Mouse (Mus musculus): ENCODE measurements at regions not wholly inside any gene's neighbourhood (a gene's known extent, or its start where the extent isn't known, plus 50 kb on each side); places are given as distances from the start of the nearest gene placed in this dataset.

GRCm38 (mm10) chr3:58115511-58115910 is 267.6 kb upstream of the Pfn2 start:
- no peaks in the 10 kb centered on the region for H3K27me3 ChIP-seq (ENCODE audit: control insufficient read depth in 1 of 2, insufficient read depth in 2 of 2, low read length in 2 of 2)
- H3K27ac ChIP-seq (ENCODE audit: control insufficient read depth, low read depth, low read length), result no peak overlapping the region
- TF ChIP-seq NRF1 (IDR thresholded peaks at IDR 0.05; ENCODE audit: insufficient read depth, low read depth, low read length, poor library complexity, severe bottlenecking) (no peak), POLR2A (IDR thresholded peaks at IDR 0.05; ENCODE audit: control insufficient read depth in 1 of 2, insufficient read depth in 1 of 2, low read depth in 1 of 2, low read length in 2 of 2, poor library complexity in 1 of 2) (no peak), CTCF (IDR thresholded peaks at IDR 0.05 in 2 of 3, conservative IDR thresholded peaks at IDR 0.05 in 1 of 3; ENCODE audit: control insufficient read depth in 1 of 3, insufficient read depth in 1 of 3, low read depth in 2 of 3, low read length in 3 of 3, poor library complexity in 1 of 3, severe bottlenecking in 1 of 3) (no peak), ZNF384 (IDR thresholded peaks at IDR 0.05; ENCODE audit: low read depth, low read length) (no peak), POLR2AphosphoS5 (IDR thresholded peaks at IDR 0.05; ENCODE audit: borderline replicate concordance, low read depth, low read length) (no peak), ZC3H11A (IDR thresholded peaks at IDR 0.05; ENCODE audit: low read depth, low read length) (no peak), MAX (IDR thresholded peaks at IDR 0.05; ENCODE audit: low read length) (no peak), MYC (IDR thresholded peaks at IDR 0.05; ENCODE audit: low read depth, low read length) (no peak), USF1 (IDR thresholded peaks at IDR 0.05; ENCODE audit: low read depth, low read length) (no peak), MAZ (IDR thresholded peaks at IDR 0.05; ENCODE audit: low read depth, low read length) (no peak), MAFK (IDR thresholded peaks at IDR 0.05; ENCODE audit: borderline replicate concordance, low read depth, low read length) (no peak), CHD1 (IDR thresholded peaks at IDR 0.05; ENCODE audit: low read depth, low read length) (no peak), TCF12 (IDR thresholded peaks at IDR 0.05; ENCODE audit: low read depth, low read length) (no peak), ELF1 (IDR thresholded peaks at IDR 0.05; ENCODE audit: low read depth, low read length) (no peak), TBP (IDR thresholded peaks at IDR 0.05; ENCODE audit: low read depth, low read length) (no peak), POLR2AphosphoS2 (IDR thresholded peaks at IDR 0.05; ENCODE audit: low read length) (no peak), SIN3A (IDR thresholded peaks at IDR 0.05; ENCODE audit: low read length) (no peak), ETS1 (IDR thresholded peaks at IDR 0.05; ENCODE audit: low read depth, low read length) (no peak), MYB (IDR thresholded peaks at IDR 0.05; ENCODE audit: low read depth, low read length) (no peak)
- no peak overlapping the region for H3K4me3 ChIP-seq (ENCODE audit: control insufficient read depth in 1 of 2, insufficient read depth in 1 of 2, low read depth in 2 of 2, low read length in 2 of 2)
- no peaks in the 10 kb centered on the region for H3K79me2 ChIP-seq (ENCODE audit: control insufficient read depth, insufficient read depth, low read length, poor library complexity)
- no peak overlapping the region for H3K9ac ChIP-seq (ENCODE audit: control insufficient read depth, low read depth, low read length, poor library complexity, severe bottlenecking)
- DNase-seq (ENCODE audit: low read depth, low spot score), result no peak
- no peaks in the 10 kb centered on the region for H3K9me3 ChIP-seq (replicated peaks; ENCODE audit: insufficient read depth, low read length)
- no peaks in the 10 kb centered on the region for H3K36me3 ChIP-seq (ENCODE audit: control insufficient read depth in 1 of 2, insufficient read depth in 2 of 2, low read length in 2 of 2)
- H3K4me1 ChIP-seq (ENCODE audit: control insufficient read depth in 1 of 2, insufficient read depth in 2 of 2, low read length in 2 of 2), result no peaks in the 10 kb centered on the region

DNA sequence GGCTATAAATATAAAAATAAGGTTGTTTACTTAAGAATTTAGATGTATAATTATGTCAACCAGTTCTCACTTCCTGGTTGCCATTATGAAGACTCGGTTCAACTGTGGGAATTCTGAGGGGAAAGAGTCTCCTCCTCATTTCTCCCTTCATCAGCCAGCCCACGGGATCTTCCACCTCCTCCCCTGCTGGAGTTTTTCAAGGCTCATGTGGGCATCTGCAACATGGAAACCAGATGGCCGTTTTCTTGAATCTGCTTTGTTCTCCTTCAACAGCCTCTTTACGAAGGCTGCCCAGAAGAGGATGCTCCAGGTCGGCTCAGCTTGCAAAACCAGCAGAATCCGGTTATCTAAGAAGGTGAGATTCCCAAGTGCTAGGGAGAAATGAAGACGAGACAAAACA is 269.0 kb upstream of the Pfn2 start:
- TF ChIP-seq JUND (IDR thresholded peaks at IDR 0.05; ENCODE audit: low read depth, low read length) (no peak), EP300 (IDR thresholded peaks at IDR 0.05; ENCODE audit: low read depth in 1 of 2, low read length in 2 of 2) (no peak), CTCF (IDR thresholded peaks at IDR 0.05 in 2 of 3, conservative IDR thresholded peaks at IDR 0.05 in 1 of 3; ENCODE audit: control insufficient read depth in 1 of 3, insufficient read depth in 1 of 3, low read depth in 2 of 3, low read length in 3 of 3, poor library complexity in 1 of 3, severe bottlenecking in 1 of 3) (no peak), TCF12 (IDR thresholded peaks at IDR 0.05; ENCODE audit: low read depth, low read length) (no peak), MYC (IDR thresholded peaks at IDR 0.05; ENCODE audit: low read depth, low read length) (no peak), POLR2AphosphoS5 (IDR thresholded peaks at IDR 0.05; ENCODE audit: borderline replicate concordance, low read depth, low read length) (no peak), ZNF384 (IDR thresholded peaks at IDR 0.05; ENCODE audit: low read depth, low read length) (no peak), ELF1 (IDR thresholded peaks at IDR 0.05; ENCODE audit: low read depth, low read length) (no peak), GATA1 (IDR thresholded peaks at IDR 0.05; ENCODE audit: low read depth, low read length) (no peak), TBP (IDR thresholded peaks at IDR 0.05; ENCODE audit: low read depth, low read length) (no peak), CHD2 (IDR thresholded peaks at IDR 0.05; ENCODE audit: low read length) (no peak), USF1 (IDR thresholded peaks at IDR 0.05; ENCODE audit: low read depth, low read length) (no peak), NELFE (IDR thresholded peaks at IDR 0.05; ENCODE audit: low read depth, low read length) (no peak), POLR2A (IDR thresholded peaks at IDR 0.05; ENCODE audit: control insufficient read depth in 1 of 2, insufficient read depth in 1 of 2, low read depth in 1 of 2, low read length in 2 of 2, poor library complexity in 1 of 2) (no peak), UBTF (IDR thresholded peaks at IDR 0.05; ENCODE audit: borderline replicate concordance, insufficient read depth, low read depth, low read length) (no peak)
- Histone ChIP-seq H3K4me1 (ENCODE audit: control insufficient read depth in 1 of 2, insufficient read depth in 2 of 2, low read length in 2 of 2) (no peaks in the 10 kb centered on the region), H3K4me3 (ENCODE audit: control insufficient read depth in 1 of 2, insufficient read depth in 1 of 2, low read depth in 2 of 2, low read length in 2 of 2) (no peak overlapping the region), H3K79me2 (ENCODE audit: control insufficient read depth, insufficient read depth, low read length, poor library complexity) (no peaks in the 10 kb centered on the region), H3K9ac (ENCODE audit: control insufficient read depth, low read depth, low read length, poor library complexity, severe bottlenecking) (no peak overlapping the region), H3K27me3 (ENCODE audit: control insufficient read depth in 1 of 2, insufficient read depth in 2 of 2, low read length in 2 of 2) (no peaks in the 10 kb centered on the region), H3K9me3 (replicated peaks; ENCODE audit: insufficient read depth, low read length) (no peaks in the 10 kb centered on the region), H3K36me3 (ENCODE audit: control insufficient read depth in 1 of 2, insufficient read depth in 2 of 2, low read length in 2 of 2) (no peaks in the 10 kb centered on the region), H3K27ac (ENCODE audit: control insufficient read depth, low read depth, low read length) (no peak overlapping the region)
- DNase-seq (ENCODE audit: low read depth, low spot score), result no peak

Measured in MEL (cell line).